Mouse (Mus musculus): ENCODE data around the gene Fes.

Fes gene

GRCm38 (mm10) chr7:80374733-80375132 lies 13.0 kb downstream of the Fes start:
- no peak for DNase-seq (ENCODE audit: low spot score)

GRCm38 (mm10) chr7:80374280-80374679 lies 13.5 kb downstream of the Fes start:
- DNase-seq (ENCODE audit: low spot score), result no peak

- no peak for DNase-seq (ENCODE audit: low spot score)
These were observed 13.9 kb downstream of the Fes start for GRCm38 (mm10) chr7:80373850-80374249.

DNA sequence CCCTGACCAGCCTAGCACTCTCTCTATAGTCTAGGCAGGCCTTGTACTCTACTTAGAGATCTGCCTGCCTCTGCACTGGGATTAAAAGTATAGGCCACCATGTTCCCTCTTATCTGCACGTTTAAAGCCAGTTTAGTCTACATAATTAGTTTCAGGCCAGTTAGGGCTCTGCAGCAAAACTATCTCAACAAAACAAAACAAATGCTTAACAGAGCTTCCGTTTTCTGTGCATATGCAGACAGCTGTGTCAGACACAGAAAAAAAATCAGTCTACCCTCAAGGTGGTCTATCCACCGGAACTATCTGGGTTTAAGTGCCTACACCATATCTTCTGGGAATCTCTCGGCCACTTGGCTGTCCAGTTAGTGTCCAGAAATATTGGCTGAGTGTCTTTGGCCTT lies 14.4 kb downstream of the Fes start:
- no peak for DNase-seq (ENCODE audit: low spot score)

DNA sequence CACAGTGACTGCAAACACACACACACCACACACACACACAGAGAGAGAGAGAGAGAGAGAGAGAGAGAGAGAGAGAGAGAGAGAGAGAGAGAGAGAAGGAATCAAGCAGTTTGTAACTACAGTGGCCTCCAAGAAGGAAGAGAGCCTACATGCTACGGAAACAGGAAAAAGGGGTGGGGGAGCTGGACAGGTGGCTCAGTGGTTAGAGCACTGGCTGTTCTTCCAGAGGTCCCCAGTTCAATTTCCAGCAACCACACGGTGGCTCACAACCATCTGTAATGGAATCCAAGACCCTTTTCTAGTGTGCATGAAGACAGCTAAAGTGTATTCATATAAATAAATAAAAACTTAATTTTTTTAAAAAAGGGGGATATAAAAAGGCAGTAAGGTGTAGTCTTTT lies 15.1 kb downstream of the Fes start:
- DNase-seq (ENCODE audit: low spot score), result no peak

GRCm38 (mm10) chr7:80372166-80372565 lies 15.6 kb downstream of the Fes start:
- no peak for DNase-seq (ENCODE audit: low spot score)

- no peak for DNase-seq (ENCODE audit: low spot score)
These were observed 16.6 kb downstream of the Fes start, which contains the start of gene Man2a2 for GRCm38 (mm10) chr7:80371041-80371751. Man2a2 (minus strand) TSS chr7:80371375.

GRCm38 (mm10) chr7:80370649-80371040 lies 17.1 kb downstream of the Fes start:
- no peak for DNase-seq (ENCODE audit: low spot score)

GRCm38 (mm10) chr7:80369967-80370431 lies 17.7 kb downstream of the Fes start:
- no peak for DNase-seq (ENCODE audit: low spot score)

GRCm38 (mm10) chr7:80369461-80369860 lies 18.3 kb downstream of the Fes start:
- DNase-seq (ENCODE audit: low spot score), result no peak

DNA sequence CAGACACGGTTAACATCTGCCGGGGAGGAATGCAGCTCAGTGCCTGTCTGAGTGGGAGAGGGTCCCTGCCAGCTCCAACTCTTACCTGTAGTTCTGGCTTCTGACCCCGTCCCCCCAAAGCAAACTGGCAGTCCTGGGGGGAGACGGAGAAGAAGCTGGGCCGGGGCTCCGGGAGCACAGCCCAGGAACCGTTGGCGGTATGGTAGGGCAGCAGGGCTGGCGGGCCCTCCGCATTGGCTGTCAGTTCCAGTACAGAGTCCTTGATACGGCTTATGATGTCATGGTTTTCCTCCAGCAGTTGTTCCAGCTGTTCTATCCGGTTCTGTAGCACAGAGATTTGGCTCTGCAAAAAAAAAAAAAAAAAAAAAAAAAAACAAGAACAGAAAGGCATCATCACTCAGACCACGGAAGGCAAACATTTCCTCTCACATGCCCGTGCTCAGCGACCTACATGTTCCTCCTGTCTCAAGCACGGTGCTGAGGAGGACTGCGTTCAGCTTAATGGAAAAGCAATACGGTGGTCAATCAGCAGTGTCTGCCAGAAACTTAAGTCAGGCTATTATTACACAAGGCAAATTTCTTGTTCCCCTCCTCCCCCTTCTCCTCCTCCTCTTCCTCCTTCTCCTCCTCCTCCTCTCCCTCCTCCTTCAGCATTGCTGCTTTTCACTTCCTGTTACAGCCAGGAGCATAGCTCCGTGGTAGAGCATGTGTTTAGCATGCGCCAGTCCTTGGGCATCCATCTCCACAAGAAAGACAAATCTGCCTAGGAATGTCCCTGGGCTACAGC lies 18.9 kb downstream of the Fes start:
- no peak for DNase-seq (ENCODE audit: low spot score)

DNA sequence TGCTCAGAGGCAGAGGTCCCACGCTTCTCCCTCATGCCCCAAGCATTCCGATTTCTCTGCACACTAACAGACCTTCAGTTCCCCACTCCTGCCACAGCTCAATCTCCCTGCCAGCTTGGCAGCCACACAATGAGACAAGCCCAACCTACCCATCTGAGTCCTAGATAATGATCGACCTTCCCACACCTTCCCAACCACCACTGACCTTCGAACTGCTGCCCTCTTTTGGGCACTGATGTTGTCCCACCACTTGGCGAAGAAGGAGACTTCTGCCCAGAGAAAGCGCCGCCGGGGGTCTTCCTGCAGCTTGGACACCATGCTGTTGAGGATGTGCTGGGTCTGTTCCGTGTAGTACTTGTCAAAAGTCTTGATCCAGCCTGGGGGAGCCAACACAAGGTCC lies 19.7 kb downstream of the Fes start:
- no peak for DNase-seq (ENCODE audit: low spot score)

GRCm38 (mm10) chr7:80367232-80367631 lies 20.5 kb downstream of the Fes start:
- no peak for DNase-seq (ENCODE audit: low spot score)

DNA sequence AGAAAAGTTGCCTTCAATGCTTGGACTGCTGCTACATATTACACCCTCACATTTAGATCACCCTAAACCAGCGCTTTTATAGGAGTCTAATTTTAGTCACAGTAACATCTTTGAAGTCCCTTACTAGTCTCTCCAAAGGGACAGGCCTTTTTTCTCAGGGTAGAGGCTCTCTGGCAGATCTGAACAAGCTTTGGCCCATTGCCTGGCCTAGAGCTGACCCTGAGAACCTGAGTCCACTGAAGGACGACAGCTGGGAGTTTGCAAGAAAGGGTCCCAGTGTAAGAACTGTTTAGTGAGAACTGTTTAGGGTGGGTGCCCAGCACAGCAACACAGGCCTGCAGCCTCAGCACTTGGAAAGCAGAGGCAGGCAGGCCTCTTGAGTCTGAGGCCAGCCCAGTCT lies 22.0 kb downstream of the Fes start:
- no peak for DNase-seq (ENCODE audit: low spot score)

- DNase-seq (ENCODE audit: low spot score), result no peak
These were observed 27.3 kb downstream of the Fes start for GRCm38 (mm10) chr7:80360435-80360834.

DNA sequence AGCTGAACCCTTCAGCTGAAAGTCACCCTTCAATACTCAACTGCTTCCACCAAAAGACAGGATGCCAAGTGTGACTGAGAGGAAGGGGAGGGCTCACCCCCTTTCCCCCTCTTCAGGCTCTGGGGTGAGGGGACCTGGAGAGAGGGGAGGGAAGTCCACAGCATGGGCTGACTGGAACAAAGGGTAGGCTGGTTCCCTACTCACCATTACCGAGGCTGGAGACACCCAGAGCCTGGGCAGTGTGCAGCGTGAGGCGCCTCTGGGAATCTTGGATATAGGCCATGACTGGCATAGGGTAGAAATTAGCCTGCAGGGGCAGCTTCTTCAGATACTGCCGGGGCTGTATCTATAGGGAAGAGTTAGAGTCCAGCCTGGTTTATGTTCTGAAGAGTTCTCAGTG lies 29.7 kb downstream of the Fes start:
- DNase-seq (ENCODE audit: low spot score), result no peak

- no peak for DNase-seq (ENCODE audit: low spot score)
These were observed 30.6 kb downstream of the Fes start for GRCm38 (mm10) chr7:80357156-80357555.

DNA sequence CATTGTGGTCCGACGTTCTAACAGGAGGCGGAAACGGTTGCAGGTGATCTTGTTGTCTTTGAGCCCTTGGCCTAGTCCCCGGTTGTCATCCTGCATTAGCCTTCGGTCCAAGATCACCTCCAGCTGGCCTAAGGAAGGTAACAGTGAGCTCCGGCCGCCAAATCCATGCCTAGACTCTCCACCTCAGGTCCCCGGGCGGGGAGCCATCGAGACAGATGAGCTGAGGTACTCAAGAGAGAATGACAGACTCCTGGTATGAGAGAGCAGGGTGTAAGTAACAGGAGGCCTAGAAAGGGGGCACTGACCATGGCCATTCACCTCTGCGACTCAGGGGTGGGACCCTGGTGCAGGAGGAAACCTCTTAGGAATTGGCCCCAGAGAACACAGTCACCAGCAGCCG lies 31.4 kb downstream of the Fes start:
- no peak for DNase-seq (ENCODE audit: low spot score)

GRCm38 (mm10) chr7:80352920-80353319 lies 34.8 kb downstream of the Fes start:
- DNase-seq (ENCODE audit: low spot score), result no peak

GRCm38 (mm10) chr7:80350808-80351207 lies 36.9 kb downstream of the Fes start:
- no peak for DNase-seq (ENCODE audit: low spot score)

- DNase-seq (ENCODE audit: low spot score), result no peak
These were observed 39.8 kb downstream of the Fes start for GRCm38 (mm10) chr7:80347670-80348586.

- DNase-seq (ENCODE audit: low spot score), result no peak
These were observed 40.9 kb downstream of the Fes start for GRCm38 (mm10) chr7:80346830-80347229.
